Mouse (Mus musculus): ENCODE measurements around the gene Tbx5.

Gene Tbx5

GRCm38 (mm10) chr5:119832479-119832796, at the start of gene Tbx5:
Gene Tbx5, plus strand, starts transcription at chr5:119832668.
- no peak for DNase-seq (ENCODE audit: low read depth, low spot score)

- DNase-seq (ENCODE audit: low read depth, low spot score) = peak; percentile 63
Observed at GRCm38 (mm10) chr5:119785959-119786358, 46.5 kb upstream of the Tbx5 start.

GRCm38 (mm10) chr5:119791664-119792063, 40.8 kb upstream of the Tbx5 start:
- no peak for DNase-seq (ENCODE audit: low read depth, low spot score)

GRCm38 (mm10) chr5:119793972-119794371, 38.5 kb upstream of the Tbx5 start:
- no peak for DNase-seq (ENCODE audit: low read depth, low spot score)

- no peak for DNase-seq (ENCODE audit: low read depth, low spot score)
Observed at GRCm38 (mm10) chr5:119795376-119795775, 37.1 kb upstream of the Tbx5 start.

- DNase-seq (ENCODE audit: low read depth, low spot score) = no peak
Observed at GRCm38 (mm10) chr5:119795777-119796176, 36.7 kb upstream of the Tbx5 start.

GRCm38 (mm10) chr5:119796443-119797160, 35.9 kb upstream of the Tbx5 start:
- DNase-seq (ENCODE audit: low read depth, low spot score) = no peak

GRCm38 (mm10) chr5:119797580-119798150, 34.8 kb upstream of the Tbx5 start:
- no peak for DNase-seq (ENCODE audit: low read depth, low spot score)

GRCm38 (mm10) chr5:119798261-119798660, 34.2 kb upstream of the Tbx5 start:
- DNase-seq (ENCODE audit: low read depth, low spot score) = no peak

- DNase-seq (ENCODE audit: low read depth, low spot score) = no peak
Observed at GRCm38 (mm10) chr5:119798713-119799418, 33.6 kb upstream of the Tbx5 start.

GRCm38 (mm10) chr5:119799419-119800242, 32.8 kb upstream of the Tbx5 start:
- no peak for DNase-seq (ENCODE audit: low read depth, low spot score)

GRCm38 (mm10) chr5:119800243-119800665, 32.2 kb upstream of the Tbx5 start:
- DNase-seq (ENCODE audit: low read depth, low spot score) = no peak

- no peak for DNase-seq (ENCODE audit: low read depth, low spot score)
Observed at GRCm38 (mm10) chr5:119802617-119803410, 29.7 kb upstream of the Tbx5 start.

GRCm38 (mm10) chr5:119803411-119804251, 28.8 kb upstream of the Tbx5 start:
- DNase-seq (ENCODE audit: low read depth, low spot score) = peak; percentile 66

- DNase-seq (ENCODE audit: low read depth, low spot score) = peak; percentile 34
Observed at GRCm38 (mm10) chr5:119804301-119805039, 28.0 kb upstream of the Tbx5 start.

- no peak for DNase-seq (ENCODE audit: low read depth, low spot score)
Observed at GRCm38 (mm10) chr5:119805636-119806035, 26.8 kb upstream of the Tbx5 start.

GRCm38 (mm10) chr5:119806467-119806866, 26.0 kb upstream of the Tbx5 start:
- no peak for DNase-seq (ENCODE audit: low read depth, low spot score)

GRCm38 (mm10) chr5:119807481-119808183, 24.8 kb upstream of the Tbx5 start:
- DNase-seq (ENCODE audit: low read depth, low spot score) = no peak

- DNase-seq (ENCODE audit: low read depth, low spot score) = no peak
Observed at GRCm38 (mm10) chr5:119808713-119809112, 23.8 kb upstream of the Tbx5 start.
